Mouse (Mus musculus) liver, embryonic 12.5 days (tissue): ENCODE data around the gene Gm42372. TPM values are rescaled to one million over a fixed set of nuclear protein-coding genes. Genes with fewer than 3 reads are reported as not detected.
A peak's percentile ranks its signal among the peaks of the same experiment; 100 is the strongest.

Experiments used
- ATAC-seq: fragments of 200-750 bp; cut with Nextera tagmentation; 2 replicates; pipeline ENCODE4 v1.8.0; 2017; ENCODE audit warnings: moderate number of reproducible peaks, mild to moderate bottlenecking, moderate library complexity
- H3K27ac ChIP-seq: fragments of 300-500 bp; sonication (generic); 2 replicates; pipeline ENCODE4 v1.5.1; 2016; ENCODE audit warnings: mild to moderate bottlenecking
- H3K27me3 ChIP-seq: fragments of 300-500 bp; sonication (generic); replicated peaks from 2 replicates; pipeline ENCODE4 v1.6.1; 2016; ENCODE audit warnings: mild to moderate bottlenecking, moderate library complexity
- H3K36me3 ChIP-seq: fragments of 300-500 bp; sonication (generic); 2 replicates; pipeline ENCODE4 v1.6.1; 2016; ENCODE audit warnings: mild to moderate bottlenecking, moderate library complexity
- H3K4me1 ChIP-seq: fragments of 300-500 bp; sonication (generic); 2 replicates; pipeline ENCODE4 v1.6.1; 2016
- H3K4me2 ChIP-seq: fragments of 300-500 bp; sonication (generic); 2 replicates; pipeline ENCODE4 v1.6.1; 2016; ENCODE audit warnings: mild to moderate bottlenecking, moderate library complexity
- H3K4me3 ChIP-seq: fragments of 300-500 bp; sonication (generic); 2 replicates; pipeline ENCODE4 v1.5.1; 2016; ENCODE audit warnings: mild to moderate bottlenecking, moderate library complexity
- H3K9ac ChIP-seq: fragments of 300-500 bp; sonication (generic); 2 replicates; pipeline ENCODE4 v1.6.1; 2016; ENCODE audit warnings: mild to moderate bottlenecking, moderate library complexity
- H3K9me3 ChIP-seq: fragments of 300-500 bp; sonication (generic); replicated peaks from 2 replicates; pipeline ENCODE4 v1.6.1; 2016; ENCODE audit warnings: mild to moderate bottlenecking, moderate library complexity
- WGBS: fragments of 180-500 bp; shearing (Covaris S2); methylation state at CpG from one replicate; pipeline ENCODE4 v1.1.7; 2016; ENCODE audit not compliant: insufficient replicate concordance; 5-methylcytosine and 5-hydroxymethylcytosine counted together
- polyA plus RNA-seq: library from polyadenylated mRNA; unstranded; fragments of >200 nt; fragmentation: Nextera tagmentation; extraction: Ambion mirVana; gene quantifications from 2 replicates; pipeline ENCODE4 v1.2.1, GENCODE M21; 2016

The Gm42372 gene
- polyA plus RNA-seq, 1 experiment from 2014 or later, result 0.07 TPM

- peak; percentile 79 for ATAC-seq
- peak within 1 kb of the TSS; percentile 83 for H3K27ac ChIP-seq
- WGBS, result under 1% methylated on average over 55 of the region's 58 CpGs
- peaks cover 48% of the 10 kb centered on the region for H3K36me3 ChIP-seq
- no peaks in the 10 kb centered on the region for H3K9me3 ChIP-seq
- peak within 1 kb of the TSS; percentile 94 for H3K9ac ChIP-seq
- H3K4me2 ChIP-seq, result peak within 1 kb of the TSS; percentile 89
- H3K4me3 ChIP-seq, result peak within 1 kb of the TSS; percentile 89
- H3K27me3 ChIP-seq, result no peaks in the 10 kb centered on the region
- H3K4me1 ChIP-seq, result peaks cover 52% of the 10 kb centered on the region
Measured at GRCm38 (mm10) chr7:17027588-17028343, 44.9 kb downstream of the Gm42372 start, which contains the start of gene Ppp5c. Ppp5c (minus strand) TSS chr7:17027924.

- Histone ChIP-seq H3K27ac (0 out of 2 replicates have a peak overlapping the region, but pooled peaks have one; percentile 16), H3K4me2 (no peak overlapping the region), H3K36me3 (peaks cover 48% of the 10 kb centered on the region), H3K27me3 (no peaks in the 10 kb centered on the region), H3K9me3 (no peaks in the 10 kb centered on the region), H3K4me1 (peaks cover 41% of the 10 kb centered on the region), H3K9ac (no peak overlapping the region), H3K4me3 (no peak overlapping the region)
- 78% methylated on average over 7 of the region's 7 CpGs for WGBS
- no peak for ATAC-seq
Measured at GRCm38 (mm10) chr7:17028923-17029322, 46.0 kb downstream of the Gm42372 start.

GRCm38 (mm10) chr7:17030239-17030638 lies 47.4 kb downstream of the Gm42372 start:
- Histone ChIP-seq H3K36me3 (peaks cover 48% of the 10 kb centered on the region), H3K9me3 (no peaks in the 10 kb centered on the region), H3K4me2 (no peak overlapping the region), H3K4me3 (no peak overlapping the region), H3K27ac (no peak overlapping the region), H3K4me1 (peaks cover 28% of the 10 kb centered on the region), H3K9ac (no peak overlapping the region), H3K27me3 (no peaks in the 10 kb centered on the region)
- WGBS, result 74% methylated on average over 7 of the region's 7 CpGs
- ATAC-seq, result no peak

Other genes with a start within 250 kb of the Gm42372 start
- 218 and 230 TPM in 2 replicates for gene Ap2s1, start 244.7 kb upstream of the Gm42372 start, polyA plus RNA-seq
- 127 and 128 TPM in 2 replicates for gene Slc1a5, start 201.7 kb upstream of the Gm42372 start, polyA plus RNA-seq
- 61.3 and 63.2 TPM in 2 replicates for gene Strn4, start 167.2 kb upstream of the Gm42372 start, polyA plus RNA-seq
- 14.9 and 16.0 TPM in 2 replicates for gene Fkrp, start 166.4 kb upstream of the Gm42372 start, polyA plus RNA-seq
- 4.4 and 4.7 TPM in 2 replicates for gene Prkd2, start 140.2 kb upstream of the Gm42372 start, polyA plus RNA-seq
- gene Dact3, start 107.8 kb upstream of the Gm42372 start, polyA plus RNA-seq, result 1.5 TPM in 2 replicates
- 0.80 and 1.7 TPM in 2 replicates for gene Gng8, start 91.3 kb upstream of the Gm42372 start, polyA plus RNA-seq
- gene Ptgir, start 76.6 kb upstream of the Gm42372 start, polyA plus RNA-seq, result 0.86 and 1.5 TPM in 2 replicates
- 91.2 and 94.4 TPM in 2 replicates for gene Calm3, start 59.0 kb upstream of the Gm42372 start, polyA plus RNA-seq
- gene Pnmal2, start 38.4 kb upstream of the Gm42372 start, polyA plus RNA-seq, result 0.41 and 0.75 TPM in 2 replicates
- gene Pnmal1, start 23.4 kb upstream of the Gm42372 start, polyA plus RNA-seq, result 0.05 and 0.08 TPM in 2 replicates
- gene Ccdc8, start 9.6 kb downstream of the Gm42372 start, polyA plus RNA-seq, result 3.8 and 3.9 TPM in 2 replicates
- 70.3 and 75.2 TPM in 2 replicates for gene Ppp5c, start 44.8 kb downstream of the Gm42372 start, polyA plus RNA-seq
- 21.1 and 22.6 TPM in 2 replicates for gene Hif3a, start 79.3 kb downstream of the Gm42372 start, polyA plus RNA-seq
- gene Psg16, start 91.0 kb downstream of the Gm42372 start, polyA plus RNA-seq, result 0.06 and 0.13 TPM in 2 replicates
- not detected in 2 replicates for gene Ceacam3, start 167.2 kb downstream of the Gm42372 start, polyA plus RNA-seq
- gene Psg29, start 220.4 kb downstream of the Gm42372 start, polyA plus RNA-seq, result not detected in 2 replicates